9 mouse cellular contexts compared by ENCODE assay signal in the genomic region with DNA sequence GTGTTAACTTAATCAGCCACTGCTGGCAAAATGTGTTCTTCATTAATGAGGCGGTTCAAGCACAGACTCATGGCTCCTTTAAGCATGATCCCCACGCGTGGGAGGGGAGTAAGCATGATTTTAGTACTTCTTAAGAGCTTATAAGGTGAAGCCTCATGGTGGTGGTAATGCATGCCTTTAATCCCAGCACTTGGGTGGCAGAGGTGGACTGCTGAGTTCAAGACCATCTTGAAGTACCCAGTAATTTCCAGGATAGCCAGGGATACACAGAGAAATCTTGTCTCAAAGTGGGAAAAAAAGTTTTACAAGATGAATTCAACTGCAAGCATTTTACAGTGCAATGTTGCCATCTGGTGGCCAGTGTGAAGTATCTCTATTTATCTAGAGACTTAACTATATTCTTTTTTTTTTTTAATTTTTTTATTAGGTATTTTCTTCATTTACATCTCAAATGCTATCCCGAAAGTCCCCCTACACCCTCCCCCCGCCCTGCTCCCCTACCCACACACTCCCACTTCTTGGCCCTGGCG.
DNase-seq lines count a peak whose midpoint lies in the region; ATAC-seq lines count a peak whose summit lies in the region.
"Had no signal": no experiment of that assay in that cellular context is flagged by ENCODE, and none has a peak within 500 bp of the region (broad histone marks: within the 10 kb centered on the region; RNA-seq: fewer than 3 reads in every experiment).

No protein-coding gene starts in this region.

- no peaks in the 10 kb centered on the region for H3K36me3 ChIP-seq in hindbrain, embryonic 10.5 days
- H3K36me3 ChIP-seq in hindbrain, embryonic 13.5 days = no peaks in the 10 kb centered on the region
- no peaks in the 10 kb centered on the region for H3K36me3 ChIP-seq in forebrain, embryonic 11.5 days (ENCODE audit: control insufficient read depth, insufficient read depth, low read length)
- H3K36me3 ChIP-seq: stomach, embryonic 15.5 days had no signal

- 51% methylated on average over 6 of the region's 6 CpGs for WGBS in hindbrain, embryonic 10.5 days
- WGBS in hindbrain, embryonic 13.5 days = 53% methylated on average over 6 of the region's 6 CpGs
- WGBS in forebrain, embryonic 11.5 days = 50% methylated on average over 6 of the region's 6 CpGs
- WGBS in large intestine, adult 2 months = 42% methylated on average over 6 of the region's 6 CpGs

- H3K4me1 ChIP-seq in hindbrain, embryonic 10.5 days (replicated peaks) = 0 out of 2 replicates have a peak, but pooled peaks cover 4% of the 10 kb centered on the region
- no peaks in the 10 kb centered on the region for H3K4me1 ChIP-seq in hindbrain, embryonic 13.5 days (replicated peaks)
- H3K4me1 ChIP-seq in forebrain, embryonic 11.5 days (replicated peaks; ENCODE audit: control insufficient read depth, insufficient read depth, low read length) = no peaks in the 10 kb centered on the region

- no peaks in the 10 kb centered on the region for H3K9me3 ChIP-seq in hindbrain, embryonic 10.5 days
- no peaks in the 10 kb centered on the region for H3K9me3 ChIP-seq in hindbrain, embryonic 13.5 days
- no peaks in the 10 kb centered on the region for H3K9me3 ChIP-seq in forebrain, embryonic 11.5 days (ENCODE audit: control insufficient read depth, low read length)
- H3K9me3 ChIP-seq: stomach, embryonic 15.5 days had no signal

- H3K27ac ChIP-seq in hindbrain, embryonic 10.5 days = no peak overlapping the region
- no peak overlapping the region for H3K27ac ChIP-seq in hindbrain, embryonic 13.5 days
- no peak overlapping the region for H3K27ac ChIP-seq in forebrain, embryonic 11.5 days (ENCODE audit: low read depth, low read length)
- H3K27ac ChIP-seq: stomach, embryonic 15.5 days had no signal

- H3K4me3 ChIP-seq in hindbrain, embryonic 10.5 days = no peak overlapping the region
- no peak overlapping the region for H3K4me3 ChIP-seq in hindbrain, embryonic 13.5 days
- no peak overlapping the region for H3K4me3 ChIP-seq in forebrain, embryonic 11.5 days (ENCODE audit: low read depth, low read length)
- H3K4me3 ChIP-seq: stomach, embryonic 15.5 days had no signal

- no peak overlapping the region for H3K4me2 ChIP-seq in hindbrain, embryonic 13.5 days
- H3K4me2 ChIP-seq in forebrain, embryonic 11.5 days (ENCODE audit: low read depth, low read length, severe bottlenecking) = no peak overlapping the region
- H3K4me2 ChIP-seq: stomach, embryonic 15.5 days had no signal

- no peak for ATAC-seq in hindbrain, embryonic 13.5 days (ENCODE audit: low FRiP score)
- ATAC-seq in forebrain, embryonic 11.5 days (replicated peaks; ENCODE audit: low FRiP score) = peak; percentile 13; the same call in 1 of the 2 replicates
- ATAC-seq in frontal cortex, adult (ENCODE audit: low TSS enrichment) = no peak

- H3K9ac ChIP-seq in hindbrain, embryonic 13.5 days = no peak overlapping the region
- no peak overlapping the region for H3K9ac ChIP-seq in forebrain, embryonic 11.5 days (ENCODE audit: low read length)
- H3K9ac ChIP-seq: stomach, embryonic 15.5 days had no signal

- no peaks in the 10 kb centered on the region for H3K27me3 ChIP-seq in hindbrain, embryonic 10.5 days (ENCODE audit: insufficient read depth, poor library complexity, severe bottlenecking)
- no peaks in the 10 kb centered on the region for H3K27me3 ChIP-seq in hindbrain, embryonic 13.5 days
- H3K27me3 ChIP-seq in forebrain, embryonic 11.5 days (ENCODE audit: control insufficient read depth, insufficient read depth, low read length) = no peaks in the 10 kb centered on the region
- H3K27me3 ChIP-seq: stomach, embryonic 15.5 days had no signal

- DNase-seq in hindbrain, embryonic 10.5 days (ENCODE audit: low spot score) = peak; percentile 58
- peak; percentile 32 for DNase-seq in 3134 (ENCODE audit: extremely low read depth, insufficient read length, low spot score)
- peak; percentile 34 for DNase-seq in MN1 (ENCODE audit: low spot score)
- DNase-seq in forebrain, embryonic 11.5 days (ENCODE audit: low spot score) = peak; percentile 73
- peak; percentile 19 for DNase-seq in large intestine, adult 2 months (ENCODE audit: low read depth, low spot score)
- DNase-seq in retina, postnatal 7 days (ENCODE audit: low read depth, low spot score) = peak; percentile 44

Comparison
In these comparisons a context has a peak if more than half of its experiments do, and no peak if none do; other contexts are left out.
1. DNase-seq: peak in every context shown above with its lines; median percentile 73 in forebrain, embryonic 11.5 days; 58 in hindbrain, embryonic 10.5 days; 44 in retina, postnatal 7 days; 34 in MN1; 32 in 3134; 19 in large intestine, adult 2 months.